Mouse (Mus musculus): ENCODE results near the gene Rbpjl. TPM values are rescaled to one million over a fixed set of nuclear protein-coding genes. Genes with fewer than 3 reads are reported as not detected.

Gene Rbpjl
- polyA plus RNA-seq, 1 experiment from 2014 or later = 1.3 TPM

DNA sequence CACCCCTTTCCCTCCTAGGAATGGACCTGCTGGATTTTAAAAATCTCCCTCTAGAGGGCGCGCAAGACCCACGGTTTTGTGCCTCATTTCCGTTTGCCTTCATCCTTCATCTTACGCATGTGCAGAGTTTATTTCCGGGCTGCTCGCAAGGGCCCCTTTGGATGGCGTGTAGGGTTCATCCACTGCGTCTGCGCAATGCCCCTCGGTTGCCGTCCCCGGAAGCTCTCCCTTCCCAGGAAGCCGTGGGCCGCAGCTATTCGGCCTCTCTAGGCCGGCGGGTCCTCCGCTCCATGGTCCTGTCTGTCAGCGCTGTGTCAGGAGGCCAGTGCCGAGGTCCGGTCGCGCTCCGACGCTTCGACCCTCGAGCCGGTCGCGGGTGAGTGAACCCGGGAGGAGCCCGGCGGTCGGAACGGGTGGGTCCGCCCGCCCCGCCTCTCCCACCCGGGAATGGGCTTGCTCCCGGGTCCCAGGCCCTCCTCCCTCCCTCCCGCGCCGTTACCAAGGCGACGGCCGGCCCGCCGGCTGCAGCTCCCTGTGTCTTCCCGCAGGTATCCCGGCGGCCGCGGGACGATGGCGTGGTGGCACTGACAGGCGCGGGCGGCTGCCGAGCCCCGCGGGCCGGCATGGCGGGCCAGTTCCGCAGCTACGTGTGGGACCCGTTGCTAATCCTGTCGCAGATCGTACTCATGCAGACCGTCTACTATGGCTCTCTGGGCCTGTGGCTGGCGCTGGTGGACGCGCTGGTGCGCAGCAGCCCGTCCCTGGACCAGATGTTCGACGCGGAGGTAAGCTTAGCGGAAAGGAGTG is 58.0 kb downstream of the Rbpjl start, which contains the start of gene Gm20458:
Gm20458 (plus strand) TSS at position 223 of the 807 bp plus-strand sequence.
- peak; percentile 96 for ATAC-seq (ENCODE audit: insufficient number of reproducible peaks, low FRiP score, low TSS enrichment, low read depth)
- H3K4me1 ChIP-seq = peaks cover 20% of the 10 kb centered on the region
- H3K9me3 ChIP-seq = no peaks in the 10 kb centered on the region
- WGBS = under 1% methylated on average over 54 of the region's 79 CpGs
- H3K36me3 ChIP-seq = peaks cover 25% of the 10 kb centered on the region
- H3K4me3 ChIP-seq = peak within 1 kb of the TSS; percentile 98
- H3K9ac ChIP-seq = peak within 1 kb of the TSS; percentile 83
- H3K27ac ChIP-seq = peak within 1 kb of the TSS; percentile 89
- no peaks in the 10 kb centered on the region for H3K27me3 ChIP-seq
- H3K4me2 ChIP-seq = peak within 1 kb of the TSS; percentile 72

Small RNAs within 50 kb of the gene (microRNA-seq; reads per million reads assigned to microRNA genes)
- gene Mir7678 = not detected

Other genes with a start within 250 kb of the Rbpjl start
- 2.0 and 3.6 TPM in 2 replicates for gene Kcns1, start 232.0 kb upstream of the Rbpjl start, polyA plus RNA-seq (2015; fragmentation: Nextera tagmentation; extraction: Ambion mirVana)
- 9.1 and 10.3 TPM in 2 replicates for gene Wfdc5, start 220.4 kb upstream of the Rbpjl start, polyA plus RNA-seq (2015; fragmentation: Nextera tagmentation; extraction: Ambion mirVana)
- gene Wfdc12, start 212.5 kb upstream of the Rbpjl start, polyA plus RNA-seq (2015; fragmentation: Nextera tagmentation; extraction: Ambion mirVana) = 0.40 TPM in 1 of 2 replicates, not detected in the other
- not detected in 2 replicates for gene Wfdc15a, start 203.0 kb upstream of the Rbpjl start, polyA plus RNA-seq (2015; fragmentation: Nextera tagmentation; extraction: Ambion mirVana)
- not detected in 2 replicates for gene Wfdc15b, start 181.5 kb upstream of the Rbpjl start, polyA plus RNA-seq (2015; fragmentation: Nextera tagmentation; extraction: Ambion mirVana)
- not detected in 2 replicates for gene Svs2, start 164.7 kb upstream of the Rbpjl start, polyA plus RNA-seq (2015; fragmentation: Nextera tagmentation; extraction: Ambion mirVana)
- not detected in 2 replicates for gene Svs3b, start 146.5 kb upstream of the Rbpjl start, polyA plus RNA-seq (2015; fragmentation: Nextera tagmentation; extraction: Ambion mirVana)
- not detected in 2 replicates for gene Svs4, start 124.7 kb upstream of the Rbpjl start, polyA plus RNA-seq (2015; fragmentation: Nextera tagmentation; extraction: Ambion mirVana)
- not detected in 2 replicates for gene Svs3a, start 113.9 kb upstream of the Rbpjl start, polyA plus RNA-seq (2015; fragmentation: Nextera tagmentation; extraction: Ambion mirVana)
- not detected in 2 replicates for gene Svs6, start 86.4 kb upstream of the Rbpjl start, polyA plus RNA-seq (2015; fragmentation: Nextera tagmentation; extraction: Ambion mirVana)
- not detected in 2 replicates for gene Svs5, start 70.4 kb upstream of the Rbpjl start, polyA plus RNA-seq (2015; fragmentation: Nextera tagmentation; extraction: Ambion mirVana)
- gene Slpi, start 14.0 kb upstream of the Rbpjl start, polyA plus RNA-seq (2015; fragmentation: Nextera tagmentation; extraction: Ambion mirVana) = 4.3 TPM in 2 replicates
- gene Matn4, start 2.0 kb downstream of the Rbpjl start, polyA plus RNA-seq (2015; fragmentation: Nextera tagmentation; extraction: Ambion mirVana) = 108 and 113 TPM in 2 replicates
- gene Sdc4, start 40.7 kb downstream of the Rbpjl start, polyA plus RNA-seq (2015; fragmentation: Nextera tagmentation; extraction: Ambion mirVana) = 107 and 110 TPM in 2 replicates
- 54.5 and 61.2 TPM in 2 replicates for gene Sys1, start 53.8 kb downstream of the Rbpjl start, polyA plus RNA-seq (2015; fragmentation: Nextera tagmentation; extraction: Ambion mirVana)
- gene Gm20458, start 57.8 kb downstream of the Rbpjl start, polyA plus RNA-seq (2015; fragmentation: Nextera tagmentation; extraction: Ambion mirVana) = 11.0 and 12.2 TPM in 2 replicates
- not detected in 2 replicates for gene Trp53tg5, start 70.6 kb downstream of the Rbpjl start, polyA plus RNA-seq (2015; fragmentation: Nextera tagmentation; extraction: Ambion mirVana)
- 6.3 and 6.9 TPM in 2 replicates for gene Dbndd2, start 83.0 kb downstream of the Rbpjl start, polyA plus RNA-seq (2015; fragmentation: Nextera tagmentation; extraction: Ambion mirVana)
- gene Pigt, start 94.4 kb downstream of the Rbpjl start, polyA plus RNA-seq (2015; fragmentation: Nextera tagmentation; extraction: Ambion mirVana) = 65.0 and 67.5 TPM in 2 replicates
- 18.3 and 31.2 TPM in 2 replicates for gene Wfdc2, start 159.3 kb downstream of the Rbpjl start, polyA plus RNA-seq (2015; fragmentation: Nextera tagmentation; extraction: Ambion mirVana)
- gene Spint3, start 170.3 kb downstream of the Rbpjl start, polyA plus RNA-seq (2015; fragmentation: Nextera tagmentation; extraction: Ambion mirVana) = not detected in 2 replicates
- 0.19 TPM in 1 of 2 replicates, not detected in the other for gene Wfdc6a, start 182.3 kb downstream of the Rbpjl start, polyA plus RNA-seq (2015; fragmentation: Nextera tagmentation; extraction: Ambion mirVana)
- not detected in 2 replicates for gene Eppin, start 190.5 kb downstream of the Rbpjl start, polyA plus RNA-seq (2015; fragmentation: Nextera tagmentation; extraction: Ambion mirVana)
- not detected in 2 replicates for gene Wfdc6b, start 210.4 kb downstream of the Rbpjl start, polyA plus RNA-seq (2015; fragmentation: Nextera tagmentation; extraction: Ambion mirVana)
- not detected in 2 replicates for gene Wfdc8, start 210.5 kb downstream of the Rbpjl start, polyA plus RNA-seq (2015; fragmentation: Nextera tagmentation; extraction: Ambion mirVana)
- gene Wfdc16, start 235.7 kb downstream of the Rbpjl start, polyA plus RNA-seq (2015; fragmentation: Nextera tagmentation; extraction: Ambion mirVana) = not detected in 2 replicates